Mouse (Mus musculus) kidney, postnatal 0 days (tissue): Measurements from ENCODE around the gene Xkr7. TPM values are rescaled to one million over a fixed set of nuclear protein-coding genes. Genes with fewer than 3 reads are reported as not detected.

Experiments used
- ATAC-seq: fragments of 200-750 bp; cut with Nextera tagmentation; replicated peaks from 2 replicates; pipeline ENCODE4 v1.8.0; 2017; ENCODE audit warnings: low read depth, moderate number of reproducible peaks, moderate TSS enrichment, moderate library complexity; ENCODE audit not compliant: low FRiP score
- DNase-seq: peaks from one replicate; pipeline ENCODE4 v3.0.0-alpha.2; 2016; ENCODE audit warnings: low spot score
- H3K27ac ChIP-seq: fragments of 300-500 bp; sonication (generic); 2 replicates; pipeline ENCODE4 v1.5.1; 2014; ENCODE audit warnings: mild to moderate bottlenecking
- H3K27me3 ChIP-seq: fragments of 300-500 bp; sonication (generic); 2 replicates; pipeline ENCODE4 v1.6.1; 2014; ENCODE audit warnings: low read length, mixed read lengths; ENCODE audit not compliant: insufficient read depth
- H3K36me3 ChIP-seq: fragments of 300-500 bp; sonication (generic); 2 replicates; pipeline ENCODE4 v1.6.1; 2014; ENCODE audit warnings: low read length, mixed read lengths; ENCODE audit not compliant: insufficient read depth
- H3K4me1 ChIP-seq: fragments of 300-500 bp; sonication (generic); replicated peaks from 2 replicates; pipeline ENCODE4 v1.6.1; 2014; ENCODE audit warnings: antibody characterized with exemption, low read length, mixed read lengths; ENCODE audit not compliant: insufficient read depth
- H3K4me2 ChIP-seq: fragments of 300-500 bp; sonication (generic); 2 replicates; pipeline ENCODE4 v1.6.1; 2014; ENCODE audit warnings: mild to moderate bottlenecking, low read length, moderate library complexity, mixed read lengths
- H3K4me3 ChIP-seq: fragments of 300-500 bp; sonication (generic); replicated peaks from 2 replicates; pipeline ENCODE4 v1.5.1; 2014; ENCODE audit warnings: low read depth, low read length
- H3K9ac ChIP-seq: fragments of 300-500 bp; sonication (generic); 2 replicates; pipeline ENCODE4 v1.6.1; 2014; ENCODE audit warnings: low read depth, low read length
- H3K9me3 ChIP-seq: fragments of 300-500 bp; sonication (generic); replicated peaks from 2 replicates; pipeline ENCODE4 v1.6.1; 2016; ENCODE audit warnings: low read length, inconsistent platforms, mixed read lengths
- CTCF ChIP-seq: IDR thresholded peaks from 2 replicates; pipeline ENCODE4 v1.5.1; 2016; ENCODE audit warnings: antibody characterized with exemption, low read depth, mild to moderate bottlenecking, moderate library complexity
- WGBS: fragments of 180-500 bp; shearing (Covaris S2); extraction: QIAGEN DNeasy Blood & Tissue Kit; methylation state at CpG from one replicate; pipeline ENCODE4 v1.1.7; 2014; 5-methylcytosine and 5-hydroxymethylcytosine counted together
- polyA plus RNA-seq: library from polyadenylated mRNA; unstranded; fragments of >200 nt; fragmentation: Nextera tagmentation; extraction: Ambion mirVana; gene quantifications from 2 replicates; pipeline ENCODE4 v1.2.1, GENCODE M21; 2015

The Xkr7 gene
- polyA plus RNA-seq, 1 experiment from 2014 or later = not detected

GRCm38 (mm10) chr2:153065747-153066508 is 34.3 kb downstream of the Xkr7 start, which contains the start of gene Ccm2l:
Gene Ccm2l (plus strand): TSS chr2:153065955.
- Histone ChIP-seq H3K27ac (peak within 1 kb of the TSS; percentile 51), H3K4me3 (peak within 1 kb of the TSS; percentile 8; the same call in 1 of the 2 replicates), H3K9me3 (no peaks in the 10 kb centered on the region), H3K4me2 (peak within 1 kb of the TSS; percentile 39), H3K4me1 (no peaks in the 10 kb centered on the region), H3K9ac (peak within 1 kb of the TSS; percentile 15; the same call in 1 of the 2 replicates), H3K36me3 (no peaks in the 10 kb centered on the region), H3K27me3 (peaks cover 13% of the 10 kb centered on the region)
- ATAC-seq (no peak), DNase-seq (peak; percentile 53)
- no peak for TF ChIP-seq CTCF
- 44% methylated on average over 12 of the region's 12 CpGs for WGBS

GRCm38 (mm10) chr2:153066991-153067390 is 35.3 kb downstream of the Xkr7 start:
- 43% methylated on average over 6 of the region's 6 CpGs for WGBS
- H3K4me2 ChIP-seq = peak overlapping the region; percentile 39; the same call in 1 of the 2 replicates
- H3K27me3 ChIP-seq = peaks cover 19% of the 10 kb centered on the region
- H3K4me3 ChIP-seq = no peak overlapping the region; the same call in 1 of the 2 replicates
- H3K27ac ChIP-seq = 0 out of 2 replicates have a peak overlapping the region, but pooled peaks have one; percentile 51
- no peaks in the 10 kb centered on the region for H3K36me3 ChIP-seq
- H3K4me1 ChIP-seq = no peaks in the 10 kb centered on the region
- DNase-seq (no peak), ATAC-seq (no peak)
- no peak overlapping the region for H3K9ac ChIP-seq
- no peak for TF ChIP-seq CTCF
- H3K9me3 ChIP-seq = no peaks in the 10 kb centered on the region

- H3K4me2 ChIP-seq = no peak overlapping the region
- no peaks in the 10 kb centered on the region for H3K4me1 ChIP-seq
- H3K9ac ChIP-seq = no peak overlapping the region
- TF ChIP-seq CTCF = peak; percentile 45; the same call in 1 of the 2 replicates
- peaks cover 32% of the 10 kb centered on the region for H3K27me3 ChIP-seq
- no peak overlapping the region for H3K27ac ChIP-seq
- ATAC-seq (no peak), DNase-seq (peak; percentile 50)
- no peaks in the 10 kb centered on the region for H3K36me3 ChIP-seq
- no peaks in the 10 kb centered on the region for H3K9me3 ChIP-seq
- WGBS = 16% methylated on average over 23 of the region's 23 CpGs
- no peak overlapping the region for H3K4me3 ChIP-seq
These were observed 39.3 kb downstream of the Xkr7 start for GRCm38 (mm10) chr2:153070762-153071490.

- H3K9me3 ChIP-seq = no peaks in the 10 kb centered on the region
- 20% methylated on average over 59 of the region's 67 CpGs for WGBS
- no peaks in the 10 kb centered on the region for H3K4me1 ChIP-seq
- H3K9ac ChIP-seq = 0 out of 2 replicates have a peak overlapping the region, but pooled peaks have one; percentile 43
- H3K36me3 ChIP-seq = no peaks in the 10 kb centered on the region
- TF ChIP-seq CTCF = no peak
- DNase-seq (no peak), ATAC-seq (no peak)
- H3K4me3 ChIP-seq = peak overlapping the region; percentile 22
- H3K4me2 ChIP-seq = peak overlapping the region; percentile 56
- no peak overlapping the region for H3K27ac ChIP-seq
- peaks cover 32% of the 10 kb centered on the region for H3K27me3 ChIP-seq
These were observed 40.0 kb downstream of the Xkr7 start for GRCm38 (mm10) chr2:153071491-153072184.

- Histone ChIP-seq H3K4me1 (no peaks in the 10 kb centered on the region), H3K36me3 (no peaks in the 10 kb centered on the region), H3K27me3 (peaks cover 28% of the 10 kb centered on the region), H3K27ac (no peak overlapping the region), H3K9me3 (no peaks in the 10 kb centered on the region), H3K9ac (no peak overlapping the region), H3K4me3 (no peak overlapping the region), H3K4me2 (no peak overlapping the region)
- 82% methylated on average over 10 of the region's 10 CpGs for WGBS
- no peak for TF ChIP-seq CTCF
- no peak for ATAC-seq
- DNase-seq = no peak
These were observed 43.0 kb downstream of the Xkr7 start for GRCm38 (mm10) chr2:153074651-153075050.

- no peak overlapping the region for H3K27ac ChIP-seq
- peak; percentile 39 for DNase-seq
- H3K9ac ChIP-seq = no peak overlapping the region
- TF ChIP-seq CTCF = no peak
- ATAC-seq = peak; percentile 66
- no peaks in the 10 kb centered on the region for H3K9me3 ChIP-seq
- 42% methylated on average over 2 of the region's 2 CpGs for WGBS
- H3K27me3 ChIP-seq = peaks cover 18% of the 10 kb centered on the region
- no peaks in the 10 kb centered on the region for H3K4me1 ChIP-seq
- no peaks in the 10 kb centered on the region for H3K36me3 ChIP-seq
- H3K4me3 ChIP-seq = no peak overlapping the region
- H3K4me2 ChIP-seq = no peak overlapping the region
These were observed 44.3 kb downstream of the Xkr7 start for GRCm38 (mm10) chr2:153075961-153076360.
